Mouse (Mus musculus): Measurements from ENCODE around the gene Rhox10.
"Not testable (repeated sequence)": the region's sequence is repeated elsewhere in the genome, so short reads cannot be mapped to it uniquely, and the experiment has no call there.

The Rhox10 gene

GRCm38 (mm10) chrX:38066175-38066574, at the start of gene Rhox10:
TSS of gene Rhox10 (plus strand) at chrX:38066475.
- no peak for DNase-seq (ENCODE audit: low read depth, low spot score)

GRCm38 (mm10) chrX:38018597-38018996, 47.7 kb upstream of the Rhox10 start, which contains the start of gene Btg1-ps1:
TSS of gene Btg1-ps1 (minus strand) at chrX:38018815.
- DNase-seq (ENCODE audit: low read depth, low spot score) = not testable (repeated sequence)

GRCm38 (mm10) chrX:38033841-38034240, 32.4 kb upstream of the Rhox10 start:
- no peak for DNase-seq (ENCODE audit: low read depth, low spot score)

GRCm38 (mm10) chrX:38039666-38040065, 26.6 kb upstream of the Rhox10 start:
- DNase-seq (ENCODE audit: low read depth, low spot score) = no peak

GRCm38 (mm10) chrX:38043014-38043413, 23.3 kb upstream of the Rhox10 start, which contains the start of gene Btg1-ps2:
TSS of gene Btg1-ps2 (minus strand) at chrX:38043114.
- DNase-seq (ENCODE audit: low read depth, low spot score) = not testable (repeated sequence)

- DNase-seq (ENCODE audit: low read depth, low spot score) = no peak
Measured at GRCm38 (mm10) chrX:38061544-38061943, 4.7 kb upstream of the Rhox10 start.

- no peak for DNase-seq (ENCODE audit: low read depth, low spot score)
Measured at GRCm38 (mm10) chrX:38084226-38084625, 18.0 kb downstream of the Rhox10 start.

GRCm38 (mm10) chrX:38085041-38085440, 18.8 kb downstream of the Rhox10 start, which contains the start of gene Rhox11:
TSS of gene Rhox11 (minus strand) at chrX:38085141.
- DNase-seq (ENCODE audit: low read depth, low spot score) = no peak

GRCm38 (mm10) chrX:38110807-38111206, 44.5 kb downstream of the Rhox10 start, which contains the start of gene Rhox12:
TSS of gene Rhox12 (minus strand) at chrX:38110907.
- no peak for DNase-seq (ENCODE audit: low read depth, low spot score)

- no peak for DNase-seq (ENCODE audit: low read depth, low spot score)
Measured at GRCm38 (mm10) chrX:38120982-38121381, 54.7 kb downstream of the Rhox10 start, which contains the start of gene Rhox13. TSS of gene Rhox13 (plus strand) at chrX:38121219.

Data from skeletal muscle tissue, adult 2 months (tissue).